Mouse (Mus musculus): ENCODE results near the gene Pitpnm2. TPM values are rescaled to one million over a fixed set of nuclear protein-coding genes. Genes with fewer than 3 reads are reported as not detected.

Gene Pitpnm2
- total and polyA plus RNA-seq, 2 experiments, result 10.6 to 30.3 TPM

DNA sequence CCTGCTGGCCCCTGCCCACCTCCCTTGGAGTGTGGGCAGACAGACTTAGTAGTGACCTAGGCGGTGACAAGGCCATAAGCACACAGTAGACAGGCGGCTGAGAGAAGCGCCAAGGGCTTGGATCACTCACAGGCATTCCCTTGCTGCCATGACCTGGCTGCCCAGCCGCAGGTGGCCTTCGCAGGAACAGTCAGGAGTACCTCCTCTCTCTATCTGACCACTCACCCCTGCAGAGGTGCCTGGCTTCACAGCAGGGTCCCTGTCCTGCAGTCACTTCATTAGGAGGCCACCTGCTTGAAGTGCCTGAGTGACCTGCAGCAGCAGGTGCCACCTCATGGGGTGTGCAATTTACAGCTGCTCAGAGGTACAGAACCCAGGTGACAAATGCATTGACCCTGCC, 50.4 kb downstream of the Pitpnm2 start:
- Histone ChIP-seq H3K4me1 (ENCODE audit: control insufficient read depth, insufficient read depth, low read length) (peaks cover 23% of the 10 kb centered on the region), H3K9ac (ENCODE audit: low read depth, low read length) (no peak overlapping the region), H3K79me2 (ENCODE audit: control insufficient read depth, insufficient read depth, low read length) (peaks cover 23% of the 10 kb centered on the region; the same call in 1 of the 2 replicates), H3K4me3 (ENCODE audit: insufficient read depth, low read depth, low read length) (no peak overlapping the region), H3K27me3 (ENCODE audit: control insufficient read depth, insufficient read depth, low read length) (no peaks in the 10 kb centered on the region), H3K36me3 (ENCODE audit: control insufficient read depth, insufficient read depth, low read length) (no peaks in the 10 kb centered on the region), H3K27ac (replicated peaks; ENCODE audit: insufficient read depth, low read depth, low read length) (peak overlapping the region; percentile 13; the same call in 1 of the 2 replicates)
- 77% methylated on average over 5 of the region's 5 CpGs for WGBS
- TF ChIP-seq CTCF (IDR thresholded peaks at IDR 0.05; ENCODE audit: low read depth, low read length) (no peak), POLR2A (IDR thresholded peaks at IDR 0.05; ENCODE audit: extremely low read depth, insufficient read depth, low read length) (no peak)
- no peak for DNase-seq (ENCODE audit: extremely low read depth, low read depth, low spot score)

DNA sequence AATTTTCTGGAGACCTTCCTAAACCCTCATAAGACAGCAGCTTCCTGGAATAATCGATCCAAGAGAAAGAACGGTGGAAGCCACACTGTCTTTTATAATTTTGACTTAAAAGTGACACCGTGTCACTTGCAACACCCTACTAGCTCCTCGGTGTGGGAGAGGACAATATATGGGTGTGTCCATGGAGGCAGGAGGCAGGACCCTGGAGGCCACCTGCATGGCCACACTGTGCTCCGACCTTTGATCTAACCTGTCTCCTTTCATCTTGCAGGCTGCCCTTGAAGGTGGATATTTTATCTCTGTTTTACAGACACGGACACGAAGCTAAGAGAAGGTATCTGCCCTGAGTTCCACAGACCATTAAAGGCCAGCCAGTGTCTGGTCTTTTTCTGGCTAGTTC, 51.1 kb downstream of the Pitpnm2 start:
- no peaks in the 10 kb centered on the region for H3K36me3 ChIP-seq (ENCODE audit: control insufficient read depth, insufficient read depth, low read length)
- peaks cover 27% of the 10 kb centered on the region; the same call in 1 of the 2 replicates for H3K79me2 ChIP-seq (ENCODE audit: control insufficient read depth, insufficient read depth, low read length)
- H3K27me3 ChIP-seq (ENCODE audit: control insufficient read depth, insufficient read depth, low read length), result no peaks in the 10 kb centered on the region
- no peak overlapping the region for H3K9ac ChIP-seq (ENCODE audit: low read depth, low read length)
- peak; percentile 33 for DNase-seq (ENCODE audit: extremely low read depth, low read depth, low spot score)
- peaks cover 26% of the 10 kb centered on the region for H3K4me1 ChIP-seq (ENCODE audit: control insufficient read depth, insufficient read depth, low read length)
- TF ChIP-seq CTCF (IDR thresholded peaks at IDR 0.05; ENCODE audit: low read depth, low read length) (no peak), POLR2A (IDR thresholded peaks at IDR 0.05; ENCODE audit: extremely low read depth, insufficient read depth, low read length) (no peak)
- 52% methylated on average over 7 of the region's 7 CpGs for WGBS
- H3K4me3 ChIP-seq (ENCODE audit: insufficient read depth, low read depth, low read length), result no peak overlapping the region
- no peak overlapping the region for H3K27ac ChIP-seq (replicated peaks; ENCODE audit: insufficient read depth, low read depth, low read length)

GRCm38 (mm10) chr5:124196082-124196481, 53.5 kb downstream of the Pitpnm2 start:
- Histone ChIP-seq H3K4me1 (ENCODE audit: control insufficient read depth, insufficient read depth, low read length) (peaks cover 19% of the 10 kb centered on the region), H3K79me2 (ENCODE audit: control insufficient read depth, insufficient read depth, low read length) (peaks cover 33% of the 10 kb centered on the region; the same call in 1 of the 2 replicates), H3K9ac (ENCODE audit: low read depth, low read length) (no peak overlapping the region), H3K4me3 (ENCODE audit: insufficient read depth, low read depth, low read length) (no peak overlapping the region), H3K27me3 (ENCODE audit: control insufficient read depth, insufficient read depth, low read length) (no peaks in the 10 kb centered on the region), H3K27ac (replicated peaks; ENCODE audit: insufficient read depth, low read depth, low read length) (no peak overlapping the region), H3K36me3 (ENCODE audit: control insufficient read depth, insufficient read depth, low read length) (no peaks in the 10 kb centered on the region)
- WGBS, result 72% methylated on average over 4 of the region's 4 CpGs
- DNase-seq (ENCODE audit: extremely low read depth, low read depth, low spot score), result no peak
- no peak for TF ChIP-seq CTCF (IDR thresholded peaks at IDR 0.05; ENCODE audit: low read depth, low read length)
- TF ChIP-seq POLR2A (IDR thresholded peaks at IDR 0.05; ENCODE audit: extremely low read depth, insufficient read depth, low read length), result no peak

- Histone ChIP-seq H3K9ac (ENCODE audit: low read depth, low read length) (peak overlapping the region; percentile 19; the same call in 1 of the 2 replicates), H3K36me3 (ENCODE audit: control insufficient read depth, insufficient read depth, low read length) (no peaks in the 10 kb centered on the region), H3K4me3 (ENCODE audit: insufficient read depth, low read depth, low read length) (no peak overlapping the region), H3K27ac (replicated peaks; ENCODE audit: insufficient read depth, low read depth, low read length) (peak overlapping the region; percentile 18), H3K4me1 (ENCODE audit: control insufficient read depth, insufficient read depth, low read length) (peaks cover 25% of the 10 kb centered on the region), H3K79me2 (ENCODE audit: control insufficient read depth, insufficient read depth, low read length) (peaks cover 35% of the 10 kb centered on the region; the same call in 1 of the 2 replicates), H3K27me3 (ENCODE audit: control insufficient read depth, insufficient read depth, low read length) (no peaks in the 10 kb centered on the region)
- peak; percentile 71 for DNase-seq (ENCODE audit: extremely low read depth, low read depth, low spot score)
- WGBS, result 39% methylated on average over 11 of the region's 11 CpGs
- no peak for TF ChIP-seq CTCF (IDR thresholded peaks at IDR 0.05; ENCODE audit: low read depth, low read length)
- TF ChIP-seq POLR2A (IDR thresholded peaks at IDR 0.05; ENCODE audit: extremely low read depth, insufficient read depth, low read length), result no peak
Observed at GRCm38 (mm10) chr5:124194386-124195084, 55.0 kb downstream of the Pitpnm2 start.

GRCm38 (mm10) chr5:124193286-124194112, 56.1 kb downstream of the Pitpnm2 start:
- no peak for DNase-seq (ENCODE audit: extremely low read depth, low read depth, low spot score)
- H3K4me3 ChIP-seq (ENCODE audit: insufficient read depth, low read depth, low read length), result no peak overlapping the region
- H3K9ac ChIP-seq (ENCODE audit: low read depth, low read length), result no peak overlapping the region
- no peak for TF ChIP-seq POLR2A (IDR thresholded peaks at IDR 0.05; ENCODE audit: extremely low read depth, insufficient read depth, low read length)
- no peak for TF ChIP-seq CTCF (IDR thresholded peaks at IDR 0.05; ENCODE audit: low read depth, low read length)
- H3K79me2 ChIP-seq (ENCODE audit: control insufficient read depth, insufficient read depth, low read length), result peaks cover 35% of the 10 kb centered on the region; the same call in 1 of the 2 replicates
- 89% methylated on average over 24 of the region's 24 CpGs for WGBS
- no peaks in the 10 kb centered on the region for H3K27me3 ChIP-seq (ENCODE audit: control insufficient read depth, insufficient read depth, low read length)
- H3K27ac ChIP-seq (replicated peaks; ENCODE audit: insufficient read depth, low read depth, low read length), result no peak overlapping the region
- no peaks in the 10 kb centered on the region for H3K36me3 ChIP-seq (ENCODE audit: control insufficient read depth, insufficient read depth, low read length)
- peaks cover 24% of the 10 kb centered on the region for H3K4me1 ChIP-seq (ENCODE audit: control insufficient read depth, insufficient read depth, low read length)
